Mouse (Mus musculus) kidney, adult 2 months (tissue): ENCODE data around the gene Cxadr. TPM values are rescaled to one million over a fixed set of nuclear protein-coding genes. Genes with fewer than 3 reads are reported as not detected.

ENCODE experiments used
- DNase-seq: peaks from one replicate; pipeline ENCODE4 v3.0.0; 2021
- H3K27ac ChIP-seq: fragments of 200-500 bp; 2 replicates; pipeline ENCODE4 v1.5.1; 2012; ENCODE audit warnings: low read depth, low read length, control low read depth, inconsistent platforms; ENCODE audit not compliant: insufficient read depth
- H3K27me3 ChIP-seq: fragments of 200-500 bp; replicated peaks from 2 replicates; pipeline ENCODE4 v1.6.1; 2012; ENCODE audit warnings: mild to moderate bottlenecking, moderate library complexity, low read length, inconsistent platforms; ENCODE audit not compliant: control insufficient read depth, insufficient read depth
- H3K36me3 ChIP-seq: fragments of 200-500 bp; 2 replicates; pipeline ENCODE4 v1.6.1; 2012; ENCODE audit warnings: mild to moderate bottlenecking, moderate library complexity, low read length, inconsistent platforms; ENCODE audit not compliant: control insufficient read depth, insufficient read depth
- H3K4me1 ChIP-seq: fragments of 200-500 bp; 2 replicates; pipeline ENCODE4 v1.6.1; 2011; ENCODE audit warnings: low read length; ENCODE audit not compliant: control insufficient read depth, insufficient read depth
- H3K4me3 ChIP-seq: fragments of 200-500 bp; 2 replicates; pipeline ENCODE4 v1.5.1; 2011; ENCODE audit warnings: mild to moderate bottlenecking, low read depth, low read length, control low read depth; ENCODE audit not compliant: insufficient read depth
- CTCF ChIP-seq: fragments of 200-500 bp; conservative IDR thresholded peaks from 2 replicates; pipeline ENCODE4 v1.5.1; 2011; ENCODE audit warnings: low read depth, mild to moderate bottlenecking, control low read depth, low read length, moderate library complexity, mixed read lengths; ENCODE audit not compliant: insufficient read depth, insufficient read length
- POLR2A ChIP-seq: fragments of 200-500 bp; IDR thresholded peaks from one replicate; pipeline ENCODE4 v1.6.1; 2011; ENCODE audit warnings: low read depth, low read length, control low read depth
- WGBS: fragments of 180-500 bp; shearing (Covaris S2); methylation state at CpG from one replicate; pipeline ENCODE4 v1.1.7; 2018; 5-methylcytosine and 5-hydroxymethylcytosine counted together
- polyA plus RNA-seq: library from polyadenylated mRNA; depleted of rRNA; stranded (reverse); fragments of >200 nt; gene quantifications from 2 replicates; pipeline ENCODE4 v1.2.3, GENCODE M21; 2012

The Cxadr gene
- polyA plus RNA-seq, 1 experiment: 15.9 TPM

- peaks cover 5% of the 10 kb centered on the region; the same call in 1 of the 2 replicates for H3K4me1 ChIP-seq
- no peaks in the 10 kb centered on the region for H3K36me3 ChIP-seq
- no peak overlapping the region for H3K27ac ChIP-seq
- 79% methylated on average over 7 of the region's 7 CpGs for WGBS
- DNase-seq: no peak
- no peak overlapping the region for H3K4me3 ChIP-seq
- TF ChIP-seq CTCF: no peak
- TF ChIP-seq POLR2A: no peak
- no peaks in the 10 kb centered on the region for H3K27me3 ChIP-seq
Measured at GRCm38 (mm10) chr16:78319711-78320110, 18.4 kb downstream of the Cxadr start.

DNA sequence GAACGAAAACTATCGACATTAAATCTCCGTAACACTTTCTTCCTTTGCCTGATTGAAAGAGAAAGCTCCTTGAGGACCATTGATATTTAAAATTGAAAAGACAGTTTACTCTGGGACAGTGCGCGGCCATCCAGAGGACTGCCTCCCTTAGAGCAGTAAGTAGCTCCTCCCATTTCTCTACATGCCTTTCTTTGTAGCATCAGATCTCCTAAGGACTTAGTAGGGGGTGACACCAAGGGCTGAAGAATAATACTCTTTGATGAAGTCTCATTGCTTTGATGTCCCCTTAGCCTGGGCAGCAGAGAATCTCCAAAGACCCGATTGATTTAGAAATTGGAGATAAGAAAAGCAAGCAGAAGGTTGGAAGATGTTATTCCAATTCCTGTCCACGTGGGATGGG lies 20.3 kb downstream of the Cxadr start:
- TF ChIP-seq CTCF: no peak
- TF ChIP-seq POLR2A: no peak
- Histone ChIP-seq H3K27ac (no peak overlapping the region), H3K4me1 (peaks cover 5% of the 10 kb centered on the region; the same call in 1 of the 2 replicates), H3K4me3 (no peak overlapping the region), H3K36me3 (no peaks in the 10 kb centered on the region), H3K27me3 (no peaks in the 10 kb centered on the region)
- WGBS: 42% methylated on average over 7 of the region's 7 CpGs
- DNase-seq: no peak

DNA sequence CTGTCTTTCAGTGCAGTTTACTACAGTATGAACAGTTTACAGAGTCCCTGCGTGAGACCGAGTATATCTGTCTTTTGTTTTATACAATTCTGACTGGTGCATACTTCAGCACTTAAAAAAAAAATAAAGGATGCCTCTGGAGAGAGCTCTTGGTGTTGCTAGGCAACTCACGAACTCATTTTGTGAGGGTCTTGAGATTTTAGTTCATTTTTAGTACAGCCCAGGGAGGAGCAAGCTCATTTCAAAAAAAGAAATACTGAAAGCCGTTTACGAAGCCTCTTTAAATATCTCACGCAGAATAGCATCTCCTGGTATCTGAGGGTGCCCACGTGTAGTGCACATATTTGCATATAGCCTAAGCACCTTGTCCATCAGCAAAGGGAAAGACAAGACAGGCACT lies 20.9 kb downstream of the Cxadr start:
- no peak for TF ChIP-seq CTCF
- no peak for TF ChIP-seq POLR2A
- 63% methylated on average over 7 of the region's 7 CpGs for WGBS
- no peak overlapping the region for H3K4me3 ChIP-seq
- H3K27me3 ChIP-seq: no peaks in the 10 kb centered on the region
- H3K36me3 ChIP-seq: no peaks in the 10 kb centered on the region
- no peak for DNase-seq
- H3K27ac ChIP-seq: no peak overlapping the region
- H3K4me1 ChIP-seq: peaks cover 5% of the 10 kb centered on the region; the same call in 1 of the 2 replicates

DNA sequence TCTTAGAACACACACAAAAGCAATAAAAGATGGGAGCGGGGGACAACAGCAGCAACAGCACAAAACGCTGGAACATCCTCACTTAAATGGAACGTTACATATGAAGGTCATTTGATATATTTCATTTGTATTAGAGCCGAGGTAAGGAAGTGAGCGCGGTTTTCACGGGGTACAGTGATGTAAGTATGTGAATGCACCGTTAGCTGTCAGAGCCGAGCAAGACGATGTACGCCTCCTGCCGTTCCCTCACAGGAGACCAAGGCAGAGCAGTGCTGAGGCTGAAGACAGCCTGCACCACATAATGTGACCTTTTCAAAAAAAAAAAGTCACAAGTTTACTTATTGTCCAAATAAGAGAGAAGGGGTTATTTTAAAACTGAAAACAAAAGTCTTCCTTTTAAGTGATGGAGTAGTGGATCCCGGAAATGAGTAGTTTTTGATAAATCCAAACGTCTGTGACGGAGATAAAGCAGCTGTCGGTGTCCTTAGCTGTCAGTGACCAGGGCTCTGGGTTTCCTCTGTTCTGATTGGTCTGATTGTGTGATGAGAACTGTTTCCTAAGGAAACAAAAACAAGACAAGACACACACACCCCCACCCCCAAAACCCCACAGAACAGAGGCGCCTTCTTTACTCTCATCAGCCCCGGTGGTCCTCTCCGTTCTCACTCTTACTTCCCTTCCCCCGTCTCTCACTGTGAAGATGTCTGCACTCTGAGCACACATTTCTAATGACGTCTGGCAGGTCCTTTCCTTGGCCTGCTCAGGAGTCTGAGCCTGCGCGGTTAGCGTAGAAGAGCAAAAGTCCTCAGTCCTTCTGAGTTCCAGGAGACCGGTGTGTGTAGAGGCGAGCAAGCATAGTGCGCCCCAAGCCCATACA lies 24.9 kb downstream of the Cxadr start:
- Histone ChIP-seq H3K36me3 (no peaks in the 10 kb centered on the region; the same call in 1 of the 2 replicates), H3K27me3 (no peaks in the 10 kb centered on the region), H3K27ac (no peak overlapping the region), H3K4me3 (no peak overlapping the region), H3K4me1 (no peaks in the 10 kb centered on the region)
- 79% methylated on average over 27 of the region's 27 CpGs for WGBS
- no peak for TF ChIP-seq POLR2A
- no peak for TF ChIP-seq CTCF
- no peak for DNase-seq

- WGBS: 68% methylated on average over 7 of the region's 7 CpGs
Measured at GRCm38 (mm10) chr16:78327562-78327961, 26.3 kb downstream of the Cxadr start.

DNA sequence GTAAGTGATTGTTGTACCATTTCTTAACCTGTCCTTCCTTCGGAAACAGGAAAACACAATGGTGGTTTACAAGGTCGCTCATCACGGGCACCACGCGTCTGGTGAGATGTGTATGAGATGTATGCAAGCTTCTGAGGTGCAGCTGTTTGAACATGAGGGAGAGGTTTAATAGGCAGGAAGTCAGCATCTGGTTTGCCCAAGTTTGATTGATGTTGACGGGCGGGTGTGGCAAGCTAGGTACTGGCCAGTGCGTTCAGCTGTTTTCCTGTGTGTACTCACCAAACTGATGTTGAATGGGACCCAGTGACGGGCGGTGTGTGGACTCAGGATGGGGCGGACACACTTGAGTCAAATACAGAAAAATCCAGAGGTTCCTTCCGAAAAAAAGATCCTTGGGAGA lies 26.7 kb downstream of the Cxadr start:
- no peaks in the 10 kb centered on the region; the same call in 1 of the 2 replicates for H3K36me3 ChIP-seq

More at GRCm38 (mm10) chr16:78327562-78327961, 26.3 kb downstream of the Cxadr start:
- no peak for TF ChIP-seq CTCF
- TF ChIP-seq POLR2A: no peak
- Histone ChIP-seq H3K27ac (no peak overlapping the region), H3K36me3 (no peaks in the 10 kb centered on the region; the same call in 1 of the 2 replicates), H3K4me1 (no peaks in the 10 kb centered on the region), H3K27me3 (no peaks in the 10 kb centered on the region), H3K4me3 (no peak overlapping the region)
- DNase-seq: no peak

GRCm38 (mm10) chr16:78337226-78337625 lies 35.9 kb downstream of the Cxadr start:
- no peak for TF ChIP-seq CTCF
- H3K27ac ChIP-seq: no peak overlapping the region

More for the DNA sequence above, 26.7 kb downstream of the Cxadr start:
- TF ChIP-seq POLR2A (no peak), CTCF (no peak)
- H3K27me3 ChIP-seq: no peaks in the 10 kb centered on the region
- WGBS: 90% methylated on average over 12 of the region's 12 CpGs
- no peak overlapping the region for H3K4me3 ChIP-seq
- no peak overlapping the region for H3K27ac ChIP-seq
- DNase-seq: no peak
- no peaks in the 10 kb centered on the region for H3K4me1 ChIP-seq

More at GRCm38 (mm10) chr16:78337226-78337625, 35.9 kb downstream of the Cxadr start:
- no peaks in the 10 kb centered on the region for H3K4me1 ChIP-seq
- H3K4me3 ChIP-seq: no peak overlapping the region
- H3K27me3 ChIP-seq: no peaks in the 10 kb centered on the region
- H3K36me3 ChIP-seq: no peaks in the 10 kb centered on the region
- no peak for DNase-seq
- 44% methylated on average over 8 of the region's 8 CpGs for WGBS
